Mouse (Mus musculus) ZHBTc4 (cell line): Measurements from ENCODE around the gene Tmem62.
"Not testable (repeated sequence)": the region's sequence is repeated elsewhere in the genome, so short reads cannot be mapped to it uniquely, and the experiment has no call there.

ENCODE experiments used
- DNase-seq: peaks from one replicate; pipeline ENCODE4 v3.0.0-alpha.2; 2011; ENCODE audit warnings: low read depth, low spot score

The Tmem62 gene

DNA sequence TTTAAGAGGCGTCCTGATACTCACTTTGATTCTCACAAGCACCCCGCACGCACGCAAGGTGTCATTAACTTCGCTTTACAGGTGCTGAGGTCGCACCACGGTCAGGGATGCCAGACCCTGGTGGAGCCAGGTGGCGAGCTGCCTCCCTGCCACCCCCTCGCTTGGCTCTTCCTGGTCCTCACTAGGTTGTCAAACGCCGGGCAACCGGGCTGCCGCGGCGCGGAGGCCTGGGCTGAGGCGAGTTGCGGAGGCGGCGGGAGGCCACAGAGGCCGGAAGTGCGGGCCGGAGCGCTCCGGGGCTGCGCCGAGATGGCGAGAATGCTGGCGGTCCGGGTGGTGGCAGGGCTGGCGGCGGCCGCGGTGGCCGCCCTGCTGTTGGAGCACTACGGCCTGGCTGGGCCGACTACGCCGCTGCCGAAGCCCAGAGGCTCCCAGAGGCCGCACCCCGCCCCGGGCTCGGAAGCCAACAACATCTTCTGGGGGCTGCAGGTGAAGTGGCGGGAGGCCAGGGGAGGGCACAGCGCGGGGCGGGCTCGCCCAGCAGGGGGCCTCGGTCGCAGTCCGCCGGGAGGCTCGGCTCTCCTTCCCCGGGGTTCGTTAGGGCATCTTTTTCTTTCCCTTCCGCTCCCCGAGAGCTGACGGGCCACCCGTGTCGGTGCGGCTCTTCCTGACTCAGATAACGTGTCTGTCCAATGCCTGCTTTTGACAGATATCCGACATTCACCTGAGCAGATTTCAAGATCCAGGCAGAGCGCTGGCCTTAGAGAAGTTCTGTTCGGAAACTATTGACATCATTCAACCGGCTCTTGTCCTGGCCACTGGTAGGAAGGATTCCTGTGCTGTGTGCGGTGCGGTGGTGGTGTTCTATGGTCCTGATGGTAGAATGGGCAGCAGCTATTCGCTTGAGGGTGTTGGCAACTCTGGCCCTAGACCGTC is at the start of gene Tmem62:
Gene Tmem62, plus strand, starts transcription at position 28 of the 936 bp plus-strand sequence.
- DNase-seq: peak; percentile 59

GRCm38 (mm10) chr2:120933038-120933437 is 43.8 kb upstream of the Tmem62 start:
- no peak for DNase-seq

- no peak for DNase-seq
Measured at GRCm38 (mm10) chr2:120951208-120951607, 25.6 kb upstream of the Tmem62 start.

DNA sequence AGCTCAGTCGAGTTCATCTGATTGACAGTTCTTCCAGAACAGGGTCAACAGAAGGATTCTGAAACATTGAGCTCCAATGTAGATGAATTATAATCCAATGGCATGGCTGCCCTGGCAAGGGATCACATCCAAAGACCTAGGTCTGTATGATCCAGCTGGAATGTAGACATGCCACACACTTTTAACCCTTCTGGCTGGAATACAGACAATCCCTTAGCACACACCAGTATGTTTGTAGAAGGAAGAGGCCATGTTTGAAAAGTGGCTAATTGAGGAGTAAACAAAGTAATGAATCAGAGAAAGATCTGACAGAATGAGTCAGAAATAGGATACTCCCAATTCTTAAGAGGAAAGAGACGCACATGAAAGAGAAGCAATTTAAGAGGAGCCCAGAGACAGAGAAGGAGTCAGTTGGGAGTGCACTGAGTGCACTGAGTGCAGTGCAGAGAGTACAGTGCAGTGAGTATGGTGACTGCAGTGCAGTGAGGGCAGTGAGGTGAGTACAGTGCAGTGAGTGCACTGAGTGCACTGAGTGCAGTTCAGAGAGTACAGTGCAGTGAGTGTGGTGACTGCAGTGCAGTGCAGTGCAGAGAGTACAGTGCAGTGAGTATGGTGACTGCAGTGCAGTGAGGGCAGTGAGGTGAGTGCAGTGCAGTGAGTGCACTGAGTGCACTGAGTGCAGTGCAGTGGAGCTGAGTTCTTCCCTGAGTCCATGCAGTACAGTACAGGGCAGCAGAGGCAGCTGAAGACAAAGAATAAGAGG is 24.5 kb upstream of the Tmem62 start:
- peak; percentile 23 for DNase-seq

GRCm38 (mm10) chr2:120959363-120959762 is 17.5 kb upstream of the Tmem62 start:
- DNase-seq: no peak

GRCm38 (mm10) chr2:120959827-120960226 is 17.0 kb upstream of the Tmem62 start:
- no peak for DNase-seq

GRCm38 (mm10) chr2:120960261-120960660 is 16.6 kb upstream of the Tmem62 start:
- DNase-seq: no peak

- DNase-seq: no peak
Measured at GRCm38 (mm10) chr2:120963110-120963509, 13.7 kb upstream of the Tmem62 start.

DNA sequence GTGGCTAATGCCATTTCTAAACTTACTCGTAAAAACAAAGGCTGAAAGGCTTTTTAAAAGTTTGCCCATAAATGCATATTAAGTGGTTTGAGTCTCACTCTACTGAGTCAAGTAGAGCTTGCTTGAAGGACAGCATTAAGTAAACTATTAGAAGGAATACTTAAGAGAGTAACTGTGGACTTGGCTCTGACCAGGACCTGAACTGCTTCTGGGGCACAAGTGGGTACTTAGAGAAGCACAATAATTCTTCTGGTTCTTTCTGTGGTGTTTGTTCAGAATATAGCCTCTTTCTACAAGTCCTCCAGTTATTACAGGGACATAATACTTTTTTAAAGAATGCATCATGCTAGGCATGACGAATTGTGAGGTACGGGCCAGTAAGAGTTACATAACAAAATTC is 11.3 kb upstream of the Tmem62 start:
- DNase-seq: no peak

- no peak for DNase-seq
Measured at GRCm38 (mm10) chr2:120970045-120970539, 6.7 kb upstream of the Tmem62 start.

GRCm38 (mm10) chr2:120970559-120971080 is 6.2 kb upstream of the Tmem62 start, which contains the start of gene Ubr1:
TSS of gene Ubr1 (minus strand) at chr2:120970715.
- DNase-seq: peak; percentile 97

- no peak for DNase-seq
Measured at GRCm38 (mm10) chr2:120971766-120972165, 5.1 kb upstream of the Tmem62 start.

- DNase-seq: not testable (repeated sequence)
Measured at GRCm38 (mm10) chr2:120972257-120972656, 4.6 kb upstream of the Tmem62 start.

- DNase-seq: peak; percentile 83
Measured at GRCm38 (mm10) chr2:120972964-120973363, 3.9 kb upstream of the Tmem62 start.

DNA sequence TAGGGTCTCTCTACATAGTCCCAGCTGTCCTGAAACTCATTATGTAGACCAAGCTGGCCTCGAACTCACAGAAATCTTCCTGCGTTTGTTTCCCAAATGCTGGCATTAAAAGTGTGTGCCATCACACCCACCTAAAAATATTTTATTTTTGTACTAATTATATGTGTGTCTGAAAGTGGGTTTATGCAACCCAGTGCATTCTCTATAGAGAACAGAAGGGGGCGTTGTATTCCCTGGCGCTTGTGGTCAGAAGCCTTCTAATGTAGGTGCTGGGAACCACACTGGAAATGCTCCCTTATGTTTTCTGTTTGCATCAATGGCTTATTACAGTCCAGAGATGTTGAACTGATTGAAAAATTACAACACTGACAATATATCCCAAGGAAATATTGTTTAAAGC is 509 bp upstream of the Tmem62 start:
- DNase-seq: peak; percentile 61

DNA sequence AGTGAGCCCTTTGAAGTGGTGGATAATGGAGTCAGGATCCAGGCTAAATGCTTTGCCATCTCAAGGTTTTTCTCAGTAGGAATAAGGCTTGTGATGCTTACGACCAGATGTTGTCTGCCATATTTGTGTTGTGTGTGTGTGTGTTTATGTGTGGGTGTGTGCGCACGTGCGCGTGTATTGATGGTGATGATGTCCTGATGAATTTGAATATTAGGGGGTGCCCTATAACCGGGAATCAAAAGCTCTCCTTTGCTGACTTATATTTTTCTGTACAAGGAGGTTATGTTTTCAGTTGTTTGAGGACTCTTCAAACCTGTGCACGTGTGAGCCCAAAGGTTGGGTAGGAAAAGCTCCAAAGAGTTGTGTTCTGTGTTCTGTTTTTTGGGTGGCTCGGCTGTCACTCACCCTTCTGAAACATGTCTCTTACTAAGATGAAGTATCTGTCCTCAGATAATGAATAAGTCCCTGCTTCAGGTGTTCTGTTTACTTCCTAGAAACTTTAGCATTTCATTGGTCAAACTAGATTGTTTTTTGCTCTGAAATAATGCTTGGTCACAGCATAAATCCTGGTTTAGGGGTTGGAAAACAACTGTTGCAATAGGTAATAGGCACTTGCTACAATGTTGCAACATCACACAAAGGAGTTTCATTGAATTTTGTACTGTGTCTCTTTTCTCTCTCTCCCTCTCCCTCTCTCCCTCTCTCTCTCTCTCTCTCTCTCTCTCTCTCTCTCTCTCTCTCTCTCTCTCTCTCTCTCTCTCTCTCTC is 1.3 kb downstream of the Tmem62 start:
- DNase-seq: no peak

DNA sequence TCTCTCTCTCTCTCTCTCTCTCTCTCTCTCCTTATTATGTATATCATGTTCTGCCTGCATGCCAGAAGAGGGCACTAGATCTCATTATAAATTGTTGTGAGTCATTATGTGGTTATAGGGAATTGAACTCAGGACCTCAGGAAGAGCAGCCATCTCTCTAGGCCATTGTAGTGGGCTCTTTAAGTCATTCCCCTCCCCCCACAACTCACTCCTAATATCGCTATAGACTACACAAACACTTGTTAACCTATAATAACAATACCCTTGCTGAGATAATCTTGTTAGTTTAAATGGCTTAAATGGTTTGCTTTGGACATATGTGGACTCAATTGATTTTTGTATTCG is 1.8 kb downstream of the Tmem62 start:
- DNase-seq: no peak

GRCm38 (mm10) chr2:120979819-120980218 is 3.0 kb downstream of the Tmem62 start:
- DNase-seq: peak; percentile 11

GRCm38 (mm10) chr2:120980861-120981260 is 4.0 kb downstream of the Tmem62 start:
- DNase-seq: peak; percentile 43

DNA sequence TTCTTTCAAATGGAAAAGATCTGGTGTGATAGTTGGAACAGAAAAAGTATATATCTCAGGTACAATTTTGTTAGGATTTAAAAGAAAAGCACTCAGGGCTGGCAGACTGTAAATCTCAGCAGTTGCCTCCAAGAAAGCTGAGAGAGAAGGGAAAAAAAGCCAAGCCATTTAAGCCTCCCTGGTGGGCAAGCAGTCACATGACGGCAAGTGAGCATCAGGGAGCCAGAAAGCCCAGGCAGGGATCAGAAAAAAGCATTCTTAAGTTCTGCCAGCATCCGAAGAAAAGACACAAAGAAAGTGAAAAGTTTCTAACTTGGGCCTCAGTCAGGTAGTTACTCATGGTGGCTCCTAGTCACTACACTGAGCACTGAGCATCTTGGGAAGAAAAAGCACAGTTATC is 6.8 kb downstream of the Tmem62 start:
- no peak for DNase-seq

GRCm38 (mm10) chr2:120985241-120985640 is 8.4 kb downstream of the Tmem62 start:
- peak; percentile 73 for DNase-seq
